Mouse (Mus musculus) lung, postnatal 25 days (tissue): Measurements from ENCODE around the gene Far1.

Experiments
- DNase-seq: peaks from one replicate; pipeline ENCODE4 v3.0.0; 2022; ENCODE audit warnings: low spot score

Far1 gene

GRCm38 (mm10) chr7:113571121-113571520 lies 57.5 kb downstream of the Far1 start:
- no peak for DNase-seq

- DNase-seq, result no peak
These were observed 59.1 kb downstream of the Far1 start for GRCm38 (mm10) chr7:113572741-113573140.

- no peak for DNase-seq
These were observed 68.5 kb downstream of the Far1 start for GRCm38 (mm10) chr7:113582111-113582510.

GRCm38 (mm10) chr7:113589211-113589610 lies 75.6 kb downstream of the Far1 start:
- no peak for DNase-seq

DNA sequence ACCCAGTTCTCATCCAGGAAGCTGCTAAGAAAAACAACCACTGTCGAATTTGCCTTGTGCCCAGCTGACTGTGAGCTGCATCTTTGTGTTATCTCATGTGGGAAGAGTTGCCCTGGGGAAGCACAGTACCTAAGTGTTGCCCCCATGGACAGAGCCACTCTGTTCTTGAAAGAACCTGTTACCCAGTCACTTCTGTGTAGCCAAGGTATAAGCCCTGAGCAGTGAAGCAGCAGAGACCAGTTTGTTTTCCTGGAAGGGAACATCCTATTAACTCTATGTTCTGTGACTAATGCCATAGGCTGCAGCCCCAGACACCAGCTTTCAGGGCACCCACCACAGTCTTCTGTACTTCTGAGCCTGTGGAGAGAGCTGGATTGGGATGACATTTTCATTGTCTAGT lies 76.7 kb downstream of the Far1 start:
- DNase-seq, result no peak

GRCm38 (mm10) chr7:113591084-113591483 lies 77.5 kb downstream of the Far1 start:
- DNase-seq, result peak; percentile 3

GRCm38 (mm10) chr7:113591557-113592354 lies 78.1 kb downstream of the Far1 start:
- no peak for DNase-seq

DNA sequence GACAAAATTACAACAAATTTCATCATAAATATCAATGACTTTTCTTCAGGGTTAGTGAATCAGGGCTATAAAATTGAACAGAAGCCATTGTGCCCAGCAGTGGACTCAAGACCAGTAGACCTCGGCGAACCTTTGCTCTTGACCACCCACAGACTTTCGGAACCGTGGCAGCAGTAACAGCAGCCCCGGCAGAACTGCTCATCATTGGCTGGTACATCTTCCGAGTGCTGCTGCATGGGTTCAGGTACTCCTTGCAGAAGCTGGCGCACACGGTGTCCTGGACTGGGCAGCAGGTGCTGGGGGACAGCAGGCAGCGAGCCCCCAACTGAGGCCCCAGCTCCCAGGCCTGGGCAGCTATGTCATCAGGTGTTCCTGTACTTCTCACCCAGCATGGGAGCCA lies 79.1 kb downstream of the Far1 start:
- no peak for DNase-seq

GRCm38 (mm10) chr7:113594363-113594762 lies 80.7 kb downstream of the Far1 start:
- DNase-seq, result peak; percentile 77

GRCm38 (mm10) chr7:113597231-113597630 lies 83.6 kb downstream of the Far1 start:
- no peak for DNase-seq

GRCm38 (mm10) chr7:113601803-113602202 lies 88.2 kb downstream of the Far1 start:
- DNase-seq, result no peak

DNA sequence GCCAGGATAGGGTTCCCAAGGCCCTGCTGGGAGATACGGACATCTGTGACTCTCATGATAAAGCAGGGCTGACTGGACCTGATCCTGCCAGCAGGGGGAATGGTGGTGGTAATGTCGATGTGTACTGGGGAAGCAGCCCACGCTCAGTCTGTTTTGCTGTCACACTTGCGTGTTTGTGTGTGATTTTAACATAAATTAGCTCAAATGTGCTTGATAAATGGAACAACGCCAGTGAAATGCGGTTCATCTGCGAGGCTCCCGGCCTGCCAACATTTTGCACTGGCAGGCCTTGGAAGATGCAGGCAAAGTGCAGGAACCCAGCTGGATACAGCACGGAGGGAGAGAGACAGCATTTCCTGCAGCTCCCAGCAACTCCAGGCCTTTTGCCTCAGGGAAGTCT lies 94.3 kb downstream of the Far1 start:
- DNase-seq, result no peak

DNA sequence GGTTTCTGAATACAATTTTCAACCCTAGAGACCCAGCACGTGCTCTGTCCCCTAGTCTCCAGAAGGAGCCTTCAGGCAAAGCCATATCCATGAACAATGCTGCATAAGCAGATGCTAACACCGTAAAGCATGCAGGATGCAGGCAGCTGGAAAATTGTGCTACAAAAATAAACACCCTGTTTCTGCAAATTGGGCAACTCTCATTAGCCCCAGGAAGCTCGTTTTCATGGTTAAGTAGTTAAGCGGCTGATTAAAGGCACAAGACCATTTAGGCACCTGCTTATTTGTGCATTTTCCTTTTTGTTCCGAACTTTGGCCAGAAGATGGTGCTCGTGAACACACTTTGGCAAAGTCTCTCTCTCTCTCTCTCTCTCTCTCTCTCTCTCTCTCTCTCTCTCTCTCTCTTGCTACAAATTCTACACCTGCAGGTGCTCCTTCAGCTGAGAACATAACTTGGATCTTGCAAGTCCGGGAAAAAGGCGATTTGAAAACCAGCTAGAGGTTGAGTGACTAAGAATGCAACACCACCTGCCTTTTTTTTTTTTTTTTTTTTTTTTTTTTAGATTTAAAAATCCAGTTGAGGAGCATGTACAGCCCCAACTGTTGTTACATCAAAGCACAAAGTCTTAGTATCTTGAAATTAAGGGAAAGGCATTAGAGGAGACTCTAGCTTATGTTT lies 95.5 kb downstream of the Far1 start:
- DNase-seq, result peak; percentile 24

DNA sequence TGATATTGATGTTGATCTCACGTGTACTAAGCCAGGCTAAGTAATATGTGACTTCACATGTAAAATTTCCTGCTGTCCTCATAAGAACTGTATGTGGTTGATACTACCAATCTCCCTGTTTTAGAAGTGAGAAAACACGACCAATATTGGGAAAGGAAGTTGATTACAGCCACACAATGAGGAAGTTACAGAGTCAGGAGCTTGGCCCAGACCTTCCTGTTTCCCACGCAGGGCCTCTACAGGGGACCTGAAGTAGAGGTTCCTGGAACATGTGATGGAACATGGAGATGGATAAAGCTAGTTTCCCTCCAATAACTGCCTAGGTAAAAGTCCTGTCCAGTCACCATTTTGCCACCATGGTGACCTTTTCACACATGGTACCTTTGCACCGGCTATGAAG lies 99.0 kb downstream of the Far1 start:
- DNase-seq, result peak; percentile 13

GRCm38 (mm10) chr7:113614198-113614927 lies 100.7 kb downstream of the Far1 start:
- DNase-seq, result no peak

- no peak for DNase-seq
These were observed 105.5 kb downstream of the Far1 start for GRCm38 (mm10) chr7:113619166-113619565.

GRCm38 (mm10) chr7:113619768-113620167 lies 106.1 kb downstream of the Far1 start:
- no peak for DNase-seq
